Mouse (Mus musculus): ENCODE results near the gene Cldn2. TPM values are rescaled to one million over a fixed set of nuclear protein-coding genes. Genes with fewer than 3 reads are reported as not detected.

The Cldn2 gene
- polyA plus RNA-seq, 1 experiment from 2014 or later: 12.0 TPM

GRCm38 (mm10) chrX:139782278-139783044 lies 18.2 kb upstream of the Cldn2 start, which contains the start of gene Ripply1:
Gene Ripply1 (minus strand): TSS chrX:139782353.
- no peak for ATAC-seq (ENCODE audit: insufficient read depth, low FRiP score, low read depth)
- no peak within 1 kb of the TSS for H3K4me2 ChIP-seq
- no peak within 1 kb of the TSS for H3K9ac ChIP-seq
- H3K4me3 ChIP-seq (replicated peaks): no peak within 1 kb of the TSS
- no peaks in the 10 kb centered on the region for H3K36me3 ChIP-seq
- 57% methylated on average over 6 of the region's 6 CpGs for WGBS
- H3K9me3 ChIP-seq: no peaks in the 10 kb centered on the region
- no peak within 1 kb of the TSS for H3K27ac ChIP-seq
- no peaks in the 10 kb centered on the region for H3K4me1 ChIP-seq
- H3K27me3 ChIP-seq (replicated peaks): no peaks in the 10 kb centered on the region

GRCm38 (mm10) chrX:139783045-139783422 lies 17.6 kb upstream of the Cldn2 start:
- 68% methylated on average over 3 of the region's 3 CpGs for WGBS
- no peak overlapping the region for H3K27ac ChIP-seq
- no peak overlapping the region for H3K4me2 ChIP-seq
- no peaks in the 10 kb centered on the region for H3K27me3 ChIP-seq (replicated peaks)
- no peaks in the 10 kb centered on the region for H3K36me3 ChIP-seq
- H3K4me3 ChIP-seq (replicated peaks): no peak overlapping the region
- H3K9ac ChIP-seq: no peak overlapping the region
- H3K9me3 ChIP-seq: no peaks in the 10 kb centered on the region
- no peaks in the 10 kb centered on the region for H3K4me1 ChIP-seq
- no peak for ATAC-seq (ENCODE audit: insufficient read depth, low FRiP score, low read depth)

GRCm38 (mm10) chrX:139785764-139786163 lies 14.9 kb upstream of the Cldn2 start:
- 40% methylated on average over 1 of the region's 1 CpGs for WGBS
- Histone ChIP-seq H3K36me3 (no peaks in the 10 kb centered on the region), H3K4me1 (no peaks in the 10 kb centered on the region), H3K27ac (no peak overlapping the region), H3K9me3 (no peaks in the 10 kb centered on the region), H3K4me3 (replicated peaks) (no peak overlapping the region), H3K27me3 (replicated peaks) (no peaks in the 10 kb centered on the region), H3K9ac (no peak overlapping the region), H3K4me2 (no peak overlapping the region)
- no peak for ATAC-seq (ENCODE audit: insufficient read depth, low FRiP score, low read depth)

- ATAC-seq (ENCODE audit: insufficient read depth, low FRiP score, low read depth): no peak
- H3K4me3 ChIP-seq (replicated peaks): no peak overlapping the region
- H3K27me3 ChIP-seq (replicated peaks): no peaks in the 10 kb centered on the region
- WGBS: 70% methylated on average over 7 of the region's 7 CpGs
- H3K36me3 ChIP-seq: no peaks in the 10 kb centered on the region
- H3K9me3 ChIP-seq: no peaks in the 10 kb centered on the region
- H3K4me1 ChIP-seq: no peaks in the 10 kb centered on the region
- no peak overlapping the region for H3K27ac ChIP-seq
- no peak overlapping the region for H3K9ac ChIP-seq
- H3K4me2 ChIP-seq: no peak overlapping the region
Observed at GRCm38 (mm10) chrX:139794072-139794845, 6.4 kb upstream of the Cldn2 start.

- Histone ChIP-seq H3K4me1 (no peaks in the 10 kb centered on the region), H3K4me2 (no peak overlapping the region), H3K4me3 (replicated peaks) (no peak overlapping the region), H3K9ac (no peak overlapping the region), H3K9me3 (no peaks in the 10 kb centered on the region), H3K36me3 (no peaks in the 10 kb centered on the region), H3K27ac (no peak overlapping the region), H3K27me3 (replicated peaks) (no peaks in the 10 kb centered on the region)
- ATAC-seq (ENCODE audit: insufficient read depth, low FRiP score, low read depth): no peak
- 86% methylated on average over 6 of the region's 6 CpGs for WGBS
Observed at GRCm38 (mm10) chrX:139796037-139796436, 4.6 kb upstream of the Cldn2 start.

GRCm38 (mm10) chrX:139797875-139798274 lies 2.8 kb upstream of the Cldn2 start:
- H3K27ac ChIP-seq: no peak overlapping the region
- ATAC-seq (ENCODE audit: insufficient read depth, low FRiP score, low read depth): no peak

GRCm38 (mm10) chrX:139799953-139800352 lies 675 bp upstream of the Cldn2 start:
- no peak for ATAC-seq (ENCODE audit: insufficient read depth, low FRiP score, low read depth)
- 63% methylated on average over 3 of the region's 3 CpGs for WGBS

More at GRCm38 (mm10) chrX:139797875-139798274, 2.8 kb upstream of the Cldn2 start:
- Histone ChIP-seq H3K4me3 (replicated peaks) (no peak overlapping the region), H3K4me1 (no peaks in the 10 kb centered on the region), H3K27me3 (replicated peaks) (no peaks in the 10 kb centered on the region), H3K4me2 (no peak overlapping the region), H3K9me3 (no peaks in the 10 kb centered on the region), H3K9ac (no peak overlapping the region), H3K36me3 (no peaks in the 10 kb centered on the region)
- 70% methylated on average over 9 of the region's 9 CpGs for WGBS

GRCm38 (mm10) chrX:139803028-139803427 lies 2.4 kb downstream of the Cldn2 start:
- 64% methylated on average over 2 of the region's 2 CpGs for WGBS
- no peaks in the 10 kb centered on the region for H3K9me3 ChIP-seq
- H3K4me1 ChIP-seq: no peaks in the 10 kb centered on the region
- H3K36me3 ChIP-seq: no peaks in the 10 kb centered on the region
- no peaks in the 10 kb centered on the region for H3K27me3 ChIP-seq (replicated peaks)
- H3K9ac ChIP-seq: no peak overlapping the region
- ATAC-seq (ENCODE audit: insufficient read depth, low FRiP score, low read depth): no peak
- H3K27ac ChIP-seq: no peak overlapping the region
- no peak overlapping the region for H3K4me2 ChIP-seq
- no peak overlapping the region for H3K4me3 ChIP-seq (replicated peaks)

More at GRCm38 (mm10) chrX:139799953-139800352, 675 bp upstream of the Cldn2 start:
- Histone ChIP-seq H3K27me3 (replicated peaks) (no peaks in the 10 kb centered on the region), H3K4me1 (no peaks in the 10 kb centered on the region), H3K9me3 (no peaks in the 10 kb centered on the region), H3K9ac (no peak overlapping the region), H3K4me3 (replicated peaks) (no peak overlapping the region), H3K4me2 (no peak overlapping the region), H3K36me3 (no peaks in the 10 kb centered on the region), H3K27ac (no peak overlapping the region)

- Histone ChIP-seq H3K4me1 (no peaks in the 10 kb centered on the region), H3K4me2 (no peak overlapping the region), H3K36me3 (no peaks in the 10 kb centered on the region), H3K9ac (no peak overlapping the region), H3K27me3 (replicated peaks) (no peaks in the 10 kb centered on the region), H3K9me3 (no peaks in the 10 kb centered on the region), H3K27ac (no peak overlapping the region), H3K4me3 (replicated peaks) (no peak overlapping the region)
- no peak for ATAC-seq (ENCODE audit: insufficient read depth, low FRiP score, low read depth)
- 80% methylated on average over 4 of the region's 4 CpGs for WGBS
Observed at GRCm38 (mm10) chrX:139805918-139806317, 5.3 kb downstream of the Cldn2 start.

GRCm38 (mm10) chrX:139807391-139807790 lies 6.8 kb downstream of the Cldn2 start:
- Histone ChIP-seq H3K4me3 (replicated peaks) (no peak overlapping the region), H3K9me3 (no peaks in the 10 kb centered on the region), H3K4me1 (no peaks in the 10 kb centered on the region), H3K9ac (no peak overlapping the region), H3K36me3 (no peaks in the 10 kb centered on the region), H3K4me2 (no peak overlapping the region), H3K27me3 (replicated peaks) (no peaks in the 10 kb centered on the region), H3K27ac (no peak overlapping the region)
- 70% methylated on average over 2 of the region's 2 CpGs for WGBS
- no peak for ATAC-seq (ENCODE audit: insufficient read depth, low FRiP score, low read depth)

GRCm38 (mm10) chrX:139808085-139808484 lies 7.5 kb downstream of the Cldn2 start:
- peak; percentile 10; the same call in 1 of the 2 replicates for ATAC-seq (ENCODE audit: insufficient read depth, low FRiP score, low read depth)
- no peaks in the 10 kb centered on the region for H3K36me3 ChIP-seq

GRCm38 (mm10) chrX:139808501-139808900 lies 7.9 kb downstream of the Cldn2 start:
- Histone ChIP-seq H3K27ac (no peak overlapping the region), H3K27me3 (replicated peaks) (no peaks in the 10 kb centered on the region), H3K9ac (no peak overlapping the region), H3K36me3 (no peaks in the 10 kb centered on the region), H3K4me2 (no peak overlapping the region), H3K4me1 (no peaks in the 10 kb centered on the region), H3K4me3 (replicated peaks) (no peak overlapping the region), H3K9me3 (no peaks in the 10 kb centered on the region)
- ATAC-seq (ENCODE audit: insufficient read depth, low FRiP score, low read depth): no peak
- WGBS: 88% methylated on average over 10 of the region's 10 CpGs

More at GRCm38 (mm10) chrX:139808085-139808484, 7.5 kb downstream of the Cldn2 start:
- Histone ChIP-seq H3K27me3 (replicated peaks) (no peaks in the 10 kb centered on the region), H3K27ac (no peak overlapping the region), H3K9me3 (no peaks in the 10 kb centered on the region), H3K4me2 (no peak overlapping the region), H3K4me3 (replicated peaks) (no peak overlapping the region), H3K9ac (no peak overlapping the region), H3K4me1 (no peaks in the 10 kb centered on the region)
- 54% methylated on average over 4 of the region's 4 CpGs for WGBS
